Mouse (Mus musculus) 416B (cell line): ENCODE data around the gene 4930503B20Rik.
A peak's percentile ranks its signal among the peaks of the same experiment; 100 is the strongest.

Experiments
- DNase-seq: peaks from one replicate; pipeline ENCODE4 v3.0.0; 2011; ENCODE audit warnings: low read depth

The 4930503B20Rik gene

GRCm38 (mm10) chr3:146652431-146652830 lies 1.3 kb upstream of the 4930503B20Rik start:
- no peak for DNase-seq

- no peak for DNase-seq
Observed at GRCm38 (mm10) chr3:146650716-146651115, 401 bp downstream of the 4930503B20Rik start.

GRCm38 (mm10) chr3:146649311-146649894 lies 1.7 kb downstream of the 4930503B20Rik start:
- DNase-seq, result no peak

DNA sequence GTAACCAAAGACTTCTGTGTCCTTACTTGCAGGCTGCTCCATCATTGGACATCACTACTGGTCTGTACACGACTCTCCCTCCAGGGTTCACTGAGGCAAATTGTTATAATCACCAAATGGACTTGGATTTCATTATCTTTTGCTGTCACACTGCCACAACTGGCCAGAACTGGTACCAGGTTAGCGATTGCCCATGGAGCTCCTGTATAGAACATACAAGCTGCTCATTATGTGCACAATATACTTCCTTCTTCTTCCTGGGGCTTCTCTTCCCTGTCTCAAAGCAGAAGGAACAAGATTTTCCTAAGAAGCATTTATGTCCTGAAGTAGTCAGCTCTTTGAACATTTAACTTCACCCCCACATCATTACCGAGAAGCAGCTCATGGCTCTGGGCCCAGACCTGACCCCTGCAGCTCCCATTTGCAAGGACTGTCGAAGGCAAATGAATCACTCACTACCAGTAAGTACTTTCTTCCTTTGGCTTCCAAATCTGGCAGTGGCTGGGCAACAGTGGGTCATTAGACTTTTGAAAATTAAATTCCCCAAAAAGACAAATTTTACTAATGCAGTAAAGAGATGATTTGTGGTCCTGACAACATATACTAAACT lies 9.2 kb downstream of the 4930503B20Rik start:
- DNase-seq, result no peak

GRCm38 (mm10) chr3:146632506-146632905 lies 18.6 kb downstream of the 4930503B20Rik start:
- DNase-seq, result no peak

GRCm38 (mm10) chr3:146628227-146628982 lies 22.7 kb downstream of the 4930503B20Rik start:
- DNase-seq, result peak; percentile 22

DNA sequence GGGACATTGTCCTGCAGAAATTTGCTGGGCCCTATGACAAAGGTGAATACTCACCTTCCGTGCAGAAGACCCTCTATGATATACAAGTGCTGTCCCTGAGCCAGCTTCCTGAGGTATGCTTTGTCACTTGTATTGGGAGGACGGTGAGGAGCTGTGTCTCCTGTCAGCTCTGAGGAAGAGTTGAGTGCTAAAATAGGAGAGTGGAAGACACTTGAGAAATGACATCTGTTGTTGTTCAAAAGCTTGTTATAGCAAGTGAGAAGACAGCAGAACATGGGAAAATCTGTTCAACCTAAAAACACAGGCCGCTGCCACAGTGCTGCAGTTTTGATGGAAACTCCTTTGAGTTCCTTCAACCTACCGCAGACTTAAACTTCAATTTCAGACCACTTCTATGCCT lies 25.4 kb downstream of the 4930503B20Rik start:
- DNase-seq, result no peak

GRCm38 (mm10) chr3:146621966-146622365 lies 29.2 kb downstream of the 4930503B20Rik start:
- DNase-seq, result no peak

- DNase-seq, result peak; percentile 47
Observed at GRCm38 (mm10) chr3:146620555-146621249, 30.4 kb downstream of the 4930503B20Rik start.

- DNase-seq, result no peak
Observed at GRCm38 (mm10) chr3:146620101-146620500, 31.0 kb downstream of the 4930503B20Rik start.

DNA sequence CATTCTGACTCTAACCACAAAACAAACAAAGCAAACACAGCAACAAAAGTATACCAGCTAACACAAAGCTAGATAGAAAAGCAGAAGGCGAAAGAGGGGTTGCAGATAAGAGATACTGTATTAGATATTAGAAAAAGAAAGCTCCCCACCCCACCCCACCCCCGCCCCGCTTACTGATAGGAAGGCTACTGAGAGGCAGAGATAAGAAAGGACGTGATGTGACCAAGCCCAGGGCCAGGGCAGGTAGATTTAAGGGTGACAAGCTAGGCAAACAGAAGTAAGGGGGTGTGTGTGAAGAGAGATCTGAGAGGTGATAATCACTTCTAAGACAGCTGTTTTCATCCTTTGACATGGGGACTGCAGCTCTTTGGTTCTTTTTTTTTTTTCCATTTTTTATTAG lies 32.8 kb downstream of the 4930503B20Rik start:
- DNase-seq, result no peak

DNA sequence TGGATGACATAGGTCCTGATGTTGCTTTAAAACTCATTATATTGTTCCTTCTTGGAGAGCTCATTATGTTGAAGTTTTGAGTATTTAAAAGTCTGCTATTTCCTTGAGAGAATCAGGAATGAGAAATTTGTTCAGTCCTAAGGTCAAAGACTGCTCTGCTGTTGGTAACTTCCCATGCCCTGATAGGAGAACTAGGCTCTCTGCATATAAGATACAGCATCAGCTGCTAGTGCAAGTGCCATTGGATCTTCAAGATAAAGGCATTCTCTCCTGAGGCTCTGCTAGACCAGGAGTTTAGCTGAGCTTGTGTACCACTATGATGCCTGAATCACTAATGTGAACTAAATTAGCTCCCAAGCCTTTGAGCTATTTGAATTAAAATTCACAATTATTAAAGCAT lies 33.2 kb downstream of the 4930503B20Rik start:
- DNase-seq, result no peak

- DNase-seq, result peak; percentile 78
Observed at GRCm38 (mm10) chr3:146616533-146617283, 34.4 kb downstream of the 4930503B20Rik start.

DNA sequence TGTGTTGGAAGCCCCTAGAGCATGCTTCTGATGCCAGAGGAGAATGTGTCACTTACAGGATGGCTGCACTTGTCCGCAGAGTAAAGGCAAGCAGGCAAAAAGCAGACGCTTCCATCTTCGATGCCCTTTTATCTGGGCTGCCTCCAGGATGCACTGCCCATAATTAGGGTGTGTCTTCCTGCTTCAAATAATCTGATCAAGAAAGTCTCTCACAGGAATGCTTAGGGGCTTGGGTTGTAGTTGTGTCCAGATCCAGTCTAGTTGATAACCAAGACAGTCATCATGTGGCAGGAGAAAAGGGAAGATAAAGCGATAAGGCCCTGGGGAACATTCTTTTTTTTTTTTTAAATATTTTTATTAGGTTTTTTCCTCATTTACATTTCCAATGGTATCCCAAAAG lies 35.6 kb downstream of the 4930503B20Rik start, which contains the start of gene Dnase2b:
Gene Dnase2b, minus strand, starts transcription at position 101 of the 400 bp plus-strand sequence.
- no peak for DNase-seq

DNA sequence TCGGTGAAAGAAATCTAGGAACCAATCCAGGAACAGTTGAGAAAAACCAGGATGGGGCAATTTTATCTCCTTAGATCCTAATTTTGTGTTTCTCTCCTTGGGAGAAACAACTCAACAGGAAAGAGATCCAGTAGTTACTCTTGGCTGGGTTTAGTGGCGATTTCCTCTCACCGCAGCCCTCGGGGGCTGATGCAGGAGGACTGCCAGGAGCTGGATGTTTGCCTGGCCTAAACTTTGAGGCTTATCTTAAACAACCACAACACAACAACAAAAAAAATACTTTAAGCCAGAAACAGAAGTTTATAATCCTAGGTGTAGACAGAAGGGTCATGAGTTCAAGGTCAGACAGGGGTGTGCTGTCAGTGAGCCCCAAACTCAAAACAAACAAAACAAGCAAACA lies 39.3 kb downstream of the 4930503B20Rik start:
- no peak for DNase-seq

DNA sequence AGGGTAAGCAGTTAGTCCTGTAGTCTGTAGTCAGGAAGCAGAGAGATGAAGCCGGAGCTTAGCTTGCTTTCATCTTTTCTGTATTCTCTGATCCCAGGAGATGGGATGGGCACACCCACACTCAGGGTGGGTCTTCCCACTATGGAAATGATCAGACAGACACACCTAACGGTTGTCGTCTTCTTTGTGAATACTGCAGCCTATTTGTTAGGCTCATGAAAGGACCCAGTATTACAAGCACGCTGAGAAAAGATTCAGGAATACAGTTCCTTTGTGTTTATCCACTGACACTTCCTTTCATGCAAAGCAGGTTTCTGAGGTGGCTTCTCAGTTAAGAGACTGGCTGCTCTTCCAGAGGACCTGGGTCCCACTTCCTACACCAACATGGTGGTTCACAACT lies 39.9 kb downstream of the 4930503B20Rik start:
- DNase-seq, result no peak

- DNase-seq, result no peak
Observed at GRCm38 (mm10) chr3:146610322-146610721, 40.8 kb downstream of the 4930503B20Rik start.

DNA sequence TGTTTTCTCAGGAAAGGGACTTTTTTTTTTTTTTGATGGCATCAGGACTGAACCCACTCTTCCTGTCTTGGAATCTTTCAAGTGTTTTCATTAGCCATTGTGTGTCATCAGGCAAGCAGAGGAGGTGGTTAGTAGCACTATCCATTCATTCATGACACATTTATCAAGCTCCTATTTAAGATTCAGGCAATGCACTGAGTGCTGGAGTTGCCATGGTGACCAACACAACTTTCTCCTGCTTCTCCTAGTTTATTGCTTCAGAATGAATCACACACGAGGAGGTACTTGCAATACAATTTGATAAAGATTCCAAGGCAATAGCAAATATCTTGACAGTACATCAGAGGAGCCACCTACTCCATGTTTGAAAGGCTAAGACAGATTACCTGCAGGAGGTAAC lies 43.7 kb downstream of the 4930503B20Rik start:
- peak; percentile 45 for DNase-seq

GRCm38 (mm10) chr3:146604647-146605046 lies 46.5 kb downstream of the 4930503B20Rik start:
- DNase-seq, result no peak

GRCm38 (mm10) chr3:146602531-146602930 lies 48.6 kb downstream of the 4930503B20Rik start:
- no peak for DNase-seq

DNA sequence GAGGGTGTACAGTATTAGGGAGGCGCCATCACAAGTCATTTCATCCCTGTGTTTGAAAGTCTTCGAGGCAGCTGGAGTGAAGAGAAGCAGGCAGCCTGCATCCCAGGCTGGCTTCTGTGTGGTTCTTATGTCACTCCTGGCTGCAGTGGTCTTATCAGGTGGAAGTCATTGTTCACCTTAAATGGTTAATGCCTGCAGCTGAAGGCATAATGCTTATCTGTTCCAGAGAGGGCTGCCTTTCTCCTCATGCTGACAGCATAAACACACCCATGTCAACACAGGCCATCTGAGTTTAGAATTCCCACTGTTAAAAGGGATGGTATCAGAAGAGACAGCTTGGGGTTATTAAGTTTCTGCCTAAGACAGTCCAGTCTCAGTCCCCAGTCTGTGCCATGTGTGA lies 49.9 kb downstream of the 4930503B20Rik start:
- DNase-seq, result no peak
